Mouse (Mus musculus): ENCODE data around the gene Ankrd53.
"Not testable (repeated sequence)": the region's sequence is repeated elsewhere in the genome, so short reads cannot be mapped to it uniquely, and the experiment has no call there.

The Ankrd53 gene

DNA sequence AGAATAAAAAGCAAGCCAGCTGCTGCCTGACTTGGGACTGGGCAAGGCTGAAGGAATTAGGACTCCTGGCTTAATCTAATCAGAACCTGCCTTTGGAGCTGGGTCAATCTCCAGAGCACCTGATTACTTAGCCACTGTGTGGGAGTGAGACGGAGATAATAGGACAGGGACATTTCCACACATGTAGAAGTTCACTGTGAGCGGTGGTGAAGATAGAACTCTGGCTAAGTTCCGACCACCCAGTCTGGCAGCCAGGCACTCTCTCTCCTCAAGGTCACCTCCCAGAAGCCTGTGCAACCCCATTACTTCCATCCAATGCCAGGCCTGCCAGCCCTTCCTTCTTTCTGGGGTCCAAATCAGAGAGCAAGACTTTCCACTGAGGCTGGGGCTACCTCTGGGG is 4.5 kb downstream of the Ankrd53 start:
- no peak for DNase-seq (ENCODE audit: low read depth)

DNA sequence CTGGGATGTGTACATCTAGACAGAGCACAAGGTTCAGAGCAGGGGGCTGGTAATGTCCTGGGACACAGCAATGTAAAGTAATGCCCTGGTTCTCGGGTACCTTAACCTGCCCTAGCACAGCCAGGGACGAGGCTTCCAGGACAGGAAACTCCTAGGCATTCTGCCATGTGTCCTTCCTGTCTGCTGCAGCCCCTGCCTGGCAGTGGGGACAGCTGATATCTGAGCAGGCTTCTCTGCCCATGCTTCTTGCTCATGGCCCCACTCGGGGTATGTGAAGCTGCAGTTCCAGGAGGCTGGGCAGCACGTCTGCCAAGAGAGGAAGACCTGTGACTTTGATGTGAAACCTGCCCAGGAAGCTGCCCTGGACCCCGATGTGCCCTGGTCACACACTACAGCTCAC is 6.0 kb downstream of the Ankrd53 start:
- no peak for DNase-seq (ENCODE audit: low read depth)

DNA sequence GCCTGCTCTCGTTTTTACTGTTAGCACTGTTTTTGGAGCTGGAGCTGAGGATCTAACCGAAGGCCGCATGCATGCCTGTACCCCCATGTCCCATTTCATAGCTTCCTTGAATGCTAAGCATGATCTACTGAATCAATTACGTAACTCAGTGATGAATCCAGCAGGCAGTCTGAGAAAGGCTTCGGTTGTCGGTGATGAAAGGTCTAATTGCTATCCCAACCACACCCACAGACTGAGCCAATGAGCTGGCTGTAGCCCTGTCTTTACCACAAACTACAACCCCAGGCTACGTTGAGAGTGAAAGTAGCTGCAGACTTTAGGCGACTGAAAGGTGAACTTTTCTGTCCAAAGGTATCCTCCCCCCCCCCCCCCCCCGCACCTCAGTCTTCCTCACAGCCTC is 11.7 kb downstream of the Ankrd53 start:
- DNase-seq (ENCODE audit: low read depth) = no peak

DNA sequence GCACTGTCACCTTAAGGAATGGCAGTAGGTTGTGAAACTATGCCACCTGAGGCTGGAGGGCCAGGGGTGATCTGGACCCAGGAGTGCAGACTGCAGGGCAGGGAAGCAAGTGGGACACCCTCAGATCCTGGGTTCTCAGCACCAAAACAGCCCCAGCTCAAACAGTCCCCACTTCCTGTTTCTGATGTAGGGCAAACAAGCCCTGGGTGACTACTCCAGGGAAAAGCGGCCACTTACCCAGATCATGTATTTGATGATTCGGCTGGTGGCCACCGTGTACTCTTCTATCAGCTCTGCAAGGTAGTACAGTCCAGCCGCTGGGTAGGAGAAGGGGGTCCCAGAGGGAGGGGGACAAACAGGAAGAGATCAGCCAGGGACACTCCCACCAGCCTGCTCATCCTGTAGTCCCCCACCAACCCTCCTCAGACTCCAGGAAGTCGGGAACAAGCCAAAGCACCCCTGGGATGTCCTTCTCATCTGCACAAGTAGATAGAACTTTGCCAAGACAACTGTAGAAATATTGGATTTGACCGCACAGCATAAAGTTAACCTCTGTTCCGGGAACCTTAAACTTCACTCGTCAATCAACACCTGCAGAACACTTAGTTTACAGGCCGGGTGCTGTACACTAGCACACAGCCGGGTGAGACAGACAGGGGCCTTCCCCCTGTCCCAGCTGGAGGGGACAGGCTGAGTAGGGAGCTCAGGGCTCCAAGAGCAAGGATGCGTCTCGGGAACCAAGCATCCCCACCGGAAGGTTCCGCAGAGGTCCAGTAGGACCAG is 12.5 kb downstream of the Ankrd53 start:
- DNase-seq (ENCODE audit: low read depth) = no peak

DNA sequence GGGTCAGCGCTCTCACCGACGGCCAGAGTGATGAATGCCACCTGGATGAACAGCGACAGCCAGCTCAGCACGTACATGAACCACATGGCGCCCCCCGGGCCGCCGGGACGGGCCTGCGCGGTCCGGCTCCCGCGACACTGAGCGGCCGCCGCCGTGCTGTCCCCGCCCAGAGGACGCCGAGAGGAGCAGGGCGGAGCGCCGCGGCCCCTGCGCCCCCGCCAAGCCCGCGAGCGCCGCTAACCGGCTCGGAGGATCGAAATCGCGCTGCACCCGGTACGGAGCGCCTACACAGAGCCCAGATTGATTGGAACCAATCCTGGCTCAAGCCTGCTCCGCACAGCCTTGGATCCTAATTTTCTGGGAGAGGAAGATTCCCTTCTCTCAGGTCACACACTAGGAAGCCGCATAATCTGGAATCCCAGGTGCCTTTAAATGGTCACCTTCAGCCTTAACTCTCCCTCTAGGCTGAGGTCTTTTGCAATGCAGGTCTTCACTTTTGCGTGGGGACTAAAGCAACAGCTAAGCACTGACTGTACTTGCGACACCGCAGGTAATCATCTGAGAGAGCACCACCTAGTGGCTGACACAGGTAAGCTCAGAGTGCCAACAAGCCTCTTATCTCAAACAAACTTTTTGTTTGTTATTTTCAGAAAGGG is 13.3 kb downstream of the Ankrd53 start, which contains the start of gene Tex261:
TSS of gene Tex261 (minus strand) at position 176 of the 656 bp plus-strand sequence.
- peak; percentile 93 for DNase-seq (ENCODE audit: low read depth)

DNA sequence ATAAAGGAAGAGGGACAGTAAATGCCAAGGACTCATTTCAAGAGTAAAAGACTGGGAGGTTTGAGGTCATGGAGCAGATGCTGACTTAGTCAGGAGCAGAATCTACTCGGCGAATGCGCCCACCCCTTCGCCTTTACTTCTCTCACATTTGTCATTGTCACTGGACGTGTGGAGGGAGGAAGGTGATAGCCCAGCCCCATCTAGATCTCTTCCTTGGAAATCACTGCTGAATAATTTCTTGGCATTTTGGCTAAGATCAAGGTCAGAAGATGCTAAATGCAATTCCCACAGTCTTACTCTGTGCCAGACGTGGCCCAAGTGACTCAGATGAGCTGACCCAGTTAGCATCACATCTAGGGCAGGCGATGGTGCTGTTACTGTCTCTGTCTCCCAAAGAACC is 15.9 kb downstream of the Ankrd53 start:
- no peak for DNase-seq (ENCODE audit: low read depth)

DNA sequence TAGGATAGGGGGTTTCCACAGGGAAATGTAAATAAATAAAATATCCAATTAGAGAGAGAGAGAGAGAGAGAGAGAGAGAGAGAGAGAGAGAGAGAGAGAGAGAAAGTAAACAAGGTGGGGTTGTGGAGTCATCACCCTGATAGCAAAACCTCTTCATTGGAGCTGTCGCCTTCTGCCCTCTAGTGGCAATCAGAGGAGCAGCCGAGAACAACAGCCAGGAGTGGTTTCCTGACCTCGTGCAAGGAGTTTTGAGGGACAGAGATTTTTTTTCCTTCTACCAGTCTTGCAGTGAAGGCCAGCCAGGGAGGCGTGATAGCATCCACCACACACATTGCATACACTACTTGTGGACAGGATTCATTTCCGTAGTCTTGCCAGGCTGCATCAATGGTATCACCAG is 16.6 kb downstream of the Ankrd53 start:
- DNase-seq (ENCODE audit: low read depth) = peak; percentile 76

DNA sequence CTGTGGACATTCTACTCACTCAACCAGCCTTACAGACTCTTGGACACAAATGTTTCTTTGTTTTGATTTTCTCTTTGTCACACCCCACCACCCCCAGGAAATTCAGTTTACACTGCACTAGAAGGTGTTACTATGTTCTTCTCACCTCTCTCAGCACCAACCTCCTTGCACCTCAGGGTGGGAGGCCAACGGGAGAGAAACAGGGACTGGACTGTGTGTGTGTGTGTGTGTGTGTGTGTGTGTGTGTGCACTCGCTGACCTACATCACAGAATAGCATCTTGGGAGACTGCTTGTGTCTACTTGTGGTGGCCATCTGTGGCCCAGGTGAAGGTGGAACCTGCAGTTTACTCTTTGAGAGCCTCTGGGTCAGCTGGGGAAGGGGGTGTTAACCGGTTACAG is 24.0 kb downstream of the Ankrd53 start:
- DNase-seq (ENCODE audit: low read depth) = no peak

DNA sequence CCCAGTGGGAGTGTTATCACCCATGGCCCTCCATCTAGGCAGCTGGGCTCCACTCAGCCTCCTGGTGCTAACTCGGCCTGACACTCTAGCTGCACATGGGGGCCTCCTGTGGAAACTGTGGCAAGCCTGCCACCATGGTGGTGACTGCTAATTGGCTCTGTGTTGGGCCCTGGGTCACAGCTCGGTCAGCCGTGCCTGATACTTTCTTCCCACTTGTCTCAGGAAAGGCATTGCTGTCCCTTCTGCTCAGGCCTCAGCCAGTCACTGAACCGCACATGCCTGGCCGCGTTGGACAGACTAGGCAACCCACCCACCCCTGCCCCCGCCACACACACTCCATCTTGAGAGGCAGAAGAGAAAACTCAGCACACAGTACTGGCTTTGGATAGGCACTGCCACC is 26.1 kb downstream of the Ankrd53 start:
- DNase-seq (ENCODE audit: low read depth) = no peak

DNA sequence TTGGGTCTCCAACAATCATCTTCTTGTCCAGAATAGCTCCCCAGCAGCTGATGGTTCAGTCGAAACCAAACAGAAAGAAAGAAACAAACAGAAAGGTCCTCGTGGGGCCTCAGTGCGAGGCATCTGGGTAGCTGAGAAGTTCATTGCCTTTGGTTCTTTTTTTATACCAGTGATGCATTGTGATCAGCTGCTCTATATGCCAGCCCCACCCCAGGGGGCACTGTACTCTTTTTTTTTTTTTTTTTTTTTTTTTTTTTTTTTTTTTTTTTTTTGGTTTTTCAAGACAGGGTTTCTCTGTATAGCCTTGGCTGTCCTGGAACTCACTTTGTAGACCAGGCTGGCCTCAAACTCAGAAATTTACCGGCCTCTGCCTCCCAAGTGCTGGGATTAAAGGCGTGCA is 28.1 kb downstream of the Ankrd53 start:
- not testable (repeated sequence) for DNase-seq (ENCODE audit: low read depth)

DNA sequence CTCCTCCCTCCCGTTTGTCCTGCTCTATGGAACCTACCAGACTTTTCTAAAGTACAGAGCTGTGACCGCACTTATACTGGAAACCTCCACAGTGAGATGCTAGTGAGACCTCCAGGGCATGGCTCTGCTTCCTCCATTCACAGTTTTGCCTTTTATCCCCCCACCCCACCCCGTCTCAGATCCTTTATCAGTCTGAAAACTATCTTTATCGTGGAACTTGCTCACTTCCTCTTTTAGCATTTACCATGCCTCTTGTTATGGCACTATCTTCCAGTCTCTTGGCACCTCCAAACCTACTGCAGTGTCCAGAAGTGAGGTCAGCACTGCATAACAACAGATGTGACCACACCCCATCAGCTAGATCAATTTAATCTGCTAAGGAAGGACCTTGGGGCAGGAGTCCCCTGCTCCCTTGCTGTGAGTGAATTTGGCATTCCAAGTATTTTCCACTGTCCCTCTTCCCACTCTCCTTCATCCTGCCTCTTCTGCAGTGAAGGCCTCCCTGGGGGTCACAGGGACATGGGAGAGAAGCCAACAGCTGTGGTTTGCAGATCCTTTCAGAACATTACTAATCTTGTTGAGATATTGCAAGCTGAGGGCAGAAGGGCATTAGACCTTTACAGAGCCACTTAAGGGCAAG is 28.9 kb downstream of the Ankrd53 start:
- no peak for DNase-seq (ENCODE audit: low read depth)

DNA sequence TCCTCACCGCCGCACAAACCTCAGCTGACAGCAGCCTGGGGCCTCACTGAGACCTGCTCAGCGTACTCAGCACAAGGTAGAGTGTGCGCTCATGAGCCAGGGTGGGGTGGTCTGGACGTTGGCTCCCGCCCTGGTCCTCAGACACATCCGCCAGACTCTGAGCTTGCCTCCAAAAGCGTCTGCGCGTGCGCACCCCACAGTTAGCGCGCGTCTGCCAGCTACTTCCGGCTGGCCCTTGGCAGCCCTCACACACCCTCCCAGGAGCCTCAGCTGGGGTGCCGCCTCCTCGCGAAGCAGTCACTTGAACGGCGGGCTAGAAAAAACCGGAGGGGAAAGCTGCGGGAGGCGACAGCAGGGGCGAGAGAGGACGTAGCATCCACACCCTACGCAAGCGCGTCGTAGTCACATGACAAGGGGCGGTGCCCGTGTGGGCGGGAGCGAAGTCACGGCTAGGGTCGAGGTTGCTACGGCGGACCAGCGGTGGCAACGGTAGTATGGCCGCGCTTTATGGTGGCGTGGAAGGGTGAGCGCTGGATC is 32.4 kb downstream of the Ankrd53 start, which contains the start of gene Nagk:
TSS of gene Nagk (plus strand) at position 223 of the 537 bp plus-strand sequence.
- DNase-seq (ENCODE audit: low read depth) = peak; percentile 96

DNA sequence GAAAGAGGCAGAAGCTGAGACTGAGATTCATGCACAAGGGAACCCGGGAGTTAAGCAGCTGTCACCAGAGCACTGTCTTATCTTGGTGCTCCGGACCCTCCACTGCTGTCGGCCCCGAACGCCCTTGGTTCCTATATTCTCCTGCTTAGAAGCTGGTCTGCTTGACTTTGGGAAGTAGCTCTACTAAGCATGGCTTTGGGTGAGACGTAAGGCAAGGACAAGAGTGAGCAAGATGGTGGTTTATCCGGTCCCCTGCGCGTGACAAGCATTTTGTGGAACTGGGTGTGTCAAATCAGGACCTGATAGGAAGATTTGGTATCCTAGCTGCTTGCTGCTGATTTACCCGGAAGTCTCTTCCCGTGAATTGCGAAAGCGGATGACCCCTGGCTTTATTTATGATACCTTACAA is 33.1 kb downstream of the Ankrd53 start:
- peak; percentile 57 for DNase-seq (ENCODE audit: low read depth)

DNA sequence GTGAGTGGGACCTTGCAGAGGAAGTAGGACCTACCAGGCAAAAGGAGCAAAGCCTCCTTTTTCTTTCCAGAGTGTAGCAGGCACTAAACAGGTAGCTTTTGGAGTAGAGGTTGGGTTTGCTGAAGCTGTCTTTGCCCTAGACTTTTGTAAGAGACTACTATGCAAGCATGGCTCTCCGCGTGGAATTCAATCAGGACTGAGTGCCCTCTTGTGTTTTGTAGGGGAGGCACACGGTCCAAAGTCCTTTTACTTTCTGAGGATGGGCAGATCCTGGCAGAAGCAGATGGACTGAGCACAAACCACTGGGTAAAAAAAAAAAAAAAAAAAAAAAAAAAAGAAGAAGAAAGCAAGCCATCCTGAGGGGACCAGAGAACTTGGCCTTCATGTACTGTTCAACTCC is 34.2 kb downstream of the Ankrd53 start:
- no peak for DNase-seq (ENCODE audit: low read depth)

DNA sequence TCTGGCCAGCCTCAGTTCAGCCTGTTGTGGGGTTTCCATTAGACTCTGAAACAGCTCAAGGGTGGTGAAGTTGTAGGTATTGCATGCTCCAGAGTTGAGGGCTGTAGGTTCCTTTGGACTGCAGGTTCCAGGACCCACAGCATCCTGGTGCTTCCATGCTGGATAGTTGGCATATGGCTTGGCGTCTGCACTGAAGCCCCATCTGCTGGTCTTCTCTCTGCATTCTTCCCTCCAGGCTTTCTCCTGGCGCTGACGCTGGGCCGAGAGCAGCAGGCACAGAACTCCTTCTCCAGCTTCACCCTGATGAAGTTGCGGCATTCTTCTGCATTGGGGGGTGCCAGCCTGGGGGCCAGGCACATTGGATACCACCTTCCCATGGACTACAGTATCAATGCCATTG is 39.6 kb downstream of the Ankrd53 start:
- no peak for DNase-seq (ENCODE audit: low read depth)

DNA sequence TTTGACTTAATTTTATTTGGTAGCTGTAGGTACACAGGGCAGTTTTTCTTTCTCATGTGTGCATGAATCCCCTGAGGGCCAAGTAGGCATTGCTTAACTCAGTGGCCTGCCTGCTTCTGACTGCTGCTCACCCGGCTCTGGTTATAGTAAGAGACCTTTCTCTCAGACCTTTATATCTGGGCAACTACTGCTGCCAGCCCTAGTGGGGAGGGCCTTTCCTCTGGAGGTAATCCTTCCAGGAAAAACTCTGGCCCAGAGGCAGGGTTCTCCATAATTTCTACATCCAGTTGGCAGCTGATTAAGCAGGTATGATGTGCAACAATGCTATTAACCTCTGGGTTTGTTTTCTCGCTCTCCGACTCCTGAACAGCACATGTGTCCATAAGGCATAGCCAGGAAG is 40.4 kb downstream of the Ankrd53 start:
- no peak for DNase-seq (ENCODE audit: low read depth)

DNA sequence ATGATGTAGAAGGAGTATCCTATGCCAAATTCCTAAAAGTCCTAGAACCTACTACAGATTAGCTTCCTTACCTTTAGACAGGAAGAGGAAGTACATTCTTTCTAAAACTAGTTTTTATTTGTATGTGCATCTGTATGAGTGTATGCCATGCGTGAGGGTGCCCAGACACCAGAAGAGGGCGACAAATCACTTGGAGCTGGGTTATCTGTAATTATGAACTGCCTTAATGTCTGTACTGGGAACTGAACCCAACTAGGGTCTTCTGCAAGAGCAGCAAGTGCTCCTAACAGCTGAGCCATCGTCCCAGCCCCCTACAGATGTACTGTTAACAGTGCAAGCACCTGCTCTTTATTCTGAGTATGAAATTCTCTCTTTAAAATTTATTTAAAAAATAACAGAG is 53.4 kb downstream of the Ankrd53 start:
- no peak for DNase-seq (ENCODE audit: low read depth)
